Mouse (Mus musculus) leukemia stem cell, adult 10-12 weeks (primary cell): ENCODE results near the gene Ddx50. TPM values are rescaled to one million over a fixed set of nuclear protein-coding genes. Genes with fewer than 3 reads are reported as not detected.

ENCODE experiments used
- polyA plus RNA-seq: library from polyadenylated mRNA; stranded (reverse); fragments of >175 nt; gene quantifications from 2 replicates; pipeline ENCODE4 v1.2.3, GENCODE M21; 2012; ENCODE audit warnings: low replicate concordance

Gene Ddx50
- polyA plus RNA-seq = 18.1 and 20.8 TPM in 2 replicates

DNA sequence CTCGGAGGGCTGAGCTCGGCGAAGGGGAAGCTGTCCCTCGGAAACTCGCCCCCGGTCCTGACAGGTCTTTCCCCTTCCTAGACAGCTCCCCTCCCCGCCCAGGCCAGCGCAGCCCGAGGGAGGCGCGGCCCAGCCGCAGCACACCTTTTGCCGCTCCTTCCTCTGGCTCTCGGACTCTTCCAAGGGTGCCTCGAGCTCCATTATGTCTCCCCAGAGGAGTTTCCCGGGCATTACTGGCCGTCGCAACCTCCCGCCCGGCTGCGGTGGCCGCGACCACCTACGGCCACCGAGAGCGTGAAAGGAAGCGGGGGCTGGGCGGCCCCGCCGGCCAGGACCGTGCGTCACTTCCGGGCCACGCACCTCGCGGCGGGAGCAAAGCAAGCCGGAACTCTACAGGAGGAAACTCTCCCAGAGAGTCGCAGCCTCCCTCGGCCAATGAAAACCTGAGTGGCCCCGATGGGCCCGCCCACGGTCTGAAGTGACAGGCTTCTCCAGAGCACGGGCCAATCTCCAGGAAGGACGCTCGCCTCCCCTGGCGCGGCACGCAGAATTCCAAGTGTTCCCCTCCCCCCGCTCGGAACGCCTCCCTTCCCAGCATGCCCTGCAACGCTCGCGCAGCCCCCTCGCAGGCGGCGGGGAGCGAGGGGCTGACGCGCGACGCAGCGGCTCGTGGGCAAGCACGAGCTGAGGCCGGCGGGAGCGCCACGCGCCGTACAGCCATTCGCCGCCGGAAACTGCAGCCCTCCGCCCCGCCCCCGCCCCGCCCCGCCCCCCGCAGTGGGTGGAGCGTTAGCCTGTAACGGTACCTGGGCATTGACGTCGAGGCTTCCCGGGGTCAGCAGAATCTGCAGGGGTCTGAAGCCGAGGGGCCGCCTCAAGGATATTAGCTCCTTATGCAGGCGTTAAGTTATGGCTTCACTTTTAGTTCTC is at the start of gene Ddx50:
Gene Ddx50, minus strand, starts transcription at position 338 of the 930 bp plus-strand sequence.

DNA sequence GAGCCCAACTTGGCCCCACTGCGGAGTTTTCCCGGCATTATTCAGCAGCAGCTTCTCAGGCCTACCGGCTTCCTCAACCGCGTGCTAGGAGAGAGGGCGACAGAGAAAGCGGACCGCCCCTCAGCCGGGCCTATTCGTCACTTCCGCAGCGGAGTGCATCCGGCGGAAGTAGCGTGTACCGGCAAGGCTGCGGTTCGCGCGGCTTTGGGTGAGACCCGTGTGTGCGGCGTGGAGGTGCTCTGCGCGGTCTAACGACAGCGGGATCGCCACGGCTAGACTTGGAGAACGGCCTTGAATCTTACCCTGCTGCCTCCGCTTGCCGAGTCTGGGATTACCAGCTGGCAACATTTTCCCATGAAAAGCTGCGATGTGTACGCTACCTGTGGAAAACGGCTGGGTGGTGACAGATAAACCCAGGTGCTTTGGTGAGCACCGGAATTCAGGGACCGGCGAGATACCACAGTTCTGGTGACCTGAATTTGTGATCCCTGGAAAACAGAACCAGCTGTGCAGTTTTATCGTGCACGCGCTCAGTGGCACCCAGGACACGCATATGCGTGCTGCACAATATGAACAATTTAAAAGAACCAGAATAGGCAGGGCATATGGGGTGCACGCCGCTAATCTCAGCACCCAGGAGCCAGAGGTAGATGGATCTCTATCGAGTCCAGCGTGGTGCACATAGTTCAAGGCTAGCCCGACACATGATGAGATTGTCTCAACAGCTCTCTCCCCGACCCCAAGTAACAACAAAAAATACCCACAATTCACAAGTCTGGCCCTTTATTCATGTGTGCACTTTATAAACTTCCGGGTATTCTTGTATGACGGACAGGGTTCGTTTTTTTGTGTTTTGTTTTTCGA is 48.6 kb downstream of the Ddx50 start, which contains the start of gene Ddx21:
Gene Ddx21, minus strand, starts transcription at position 105 of the 864 bp plus-strand sequence.

DNA sequence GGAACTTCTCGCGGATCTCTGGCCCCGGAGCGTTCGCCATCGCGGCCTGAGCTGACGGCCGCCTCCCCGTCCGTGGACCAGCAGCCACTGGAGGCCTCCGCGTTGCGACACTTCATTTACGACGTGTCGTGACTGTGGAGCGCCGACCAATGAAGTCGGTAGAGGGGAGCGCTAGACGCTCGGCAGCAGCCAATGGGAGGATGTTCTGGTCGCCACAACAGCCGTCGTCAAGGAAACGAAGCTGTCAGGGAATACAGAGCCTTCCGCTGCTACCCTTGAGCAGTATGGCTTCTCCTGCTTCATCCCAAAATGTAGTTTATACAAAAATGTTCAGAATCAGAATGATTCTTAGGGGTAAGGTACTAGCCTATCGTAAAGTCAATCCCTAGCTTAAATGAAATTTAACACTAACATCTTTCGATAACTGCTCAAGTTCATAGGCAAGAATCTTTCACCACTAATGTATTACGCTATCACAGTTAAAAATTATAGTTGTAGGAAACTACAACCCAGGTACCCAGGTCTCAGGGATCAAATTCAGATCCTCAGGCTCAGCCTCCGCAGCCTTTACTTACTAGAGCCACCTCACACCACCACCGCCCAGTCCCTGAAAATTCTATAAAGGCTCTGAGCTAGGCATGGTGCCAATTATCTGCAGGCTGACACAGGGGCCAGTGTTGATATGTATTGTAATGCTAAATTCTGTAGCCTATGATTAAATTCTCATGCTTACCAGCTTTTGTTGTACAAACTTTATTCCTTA is 72.5 kb downstream of the Ddx50 start, which contains the start of gene Kif1bp:
Gene Kif1bp, minus strand, starts transcription at position 120 of the 763 bp plus-strand sequence.

Other genes with a start within 250 kb of the Ddx50 start
- not detected in 2 replicates for gene Hkdc1, start 228.7 kb downstream of the Ddx50 start, polyA plus RNA-seq
- gene 4930507D05Rik, start 201.7 kb downstream of the Ddx50 start, polyA plus RNA-seq = 0.22 TPM in 1 of 2 replicates, not detected in the other
- gene Supv3l1, start 201.5 kb downstream of the Ddx50 start, polyA plus RNA-seq = 17.2 and 32.5 TPM in 2 replicates
- 0.57 and 15.4 TPM in 2 replicates for gene Vps26a, start 164.4 kb downstream of the Ddx50 start, polyA plus RNA-seq
- gene Srgn, start 123.8 kb downstream of the Ddx50 start, polyA plus RNA-seq = 3.4 and 66.0 TPM in 2 replicates
- gene Kif1bp, start 72.8 kb downstream of the Ddx50 start, polyA plus RNA-seq = 4.2 and 9.4 TPM in 2 replicates
- 60.1 and 80.2 TPM in 2 replicates for gene Ddx21, start 48.9 kb downstream of the Ddx50 start, polyA plus RNA-seq
- not detected in 2 replicates for gene Stox1, start 74.9 kb upstream of the Ddx50 start, polyA plus RNA-seq
- gene Ccar1, start 141.1 kb upstream of the Ddx50 start, polyA plus RNA-seq = 0.74 and 8.3 TPM in 2 replicates